In the genomic region with DNA sequence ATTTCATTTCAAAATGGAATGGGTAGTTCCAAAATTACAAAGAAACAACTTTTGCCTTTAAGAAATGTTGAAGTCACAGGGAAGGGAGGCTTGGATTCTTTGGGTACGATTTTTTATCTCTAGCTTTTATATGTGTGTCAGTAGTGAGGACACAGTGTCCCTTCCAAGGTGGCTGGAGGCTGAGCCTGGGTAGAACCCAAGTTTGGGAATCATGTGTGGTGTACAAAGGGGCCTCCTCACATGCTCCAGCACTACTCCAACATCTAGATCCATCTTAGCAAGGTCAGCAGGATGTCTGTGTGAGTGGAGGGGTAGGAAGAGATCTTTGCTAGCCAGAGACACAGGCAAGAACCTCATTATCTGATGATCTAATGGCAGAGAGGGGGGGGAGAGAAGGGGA, we compare ENCODE assay signal across 15 mouse cellular contexts.
DNase-seq lines count a peak whose midpoint lies in the region; ATAC-seq lines count a peak whose summit lies in the region.
"Had no signal": no experiment of that assay in that cellular context is flagged by ENCODE, and none has a peak within 500 bp of the region (broad histone marks: within the 10 kb centered on the region; RNA-seq: fewer than 3 reads in every experiment).

No protein-coding gene starts in this region.

- H3K4me1 ChIP-seq in heart, embryonic 11.5 days (ENCODE audit: control insufficient read depth, insufficient read depth, low read length), result no peaks in the 10 kb centered on the region
- H3K4me1 ChIP-seq in limb, embryonic 13.5 days, result peaks cover 8% of the 10 kb centered on the region; the same call in 1 of the 2 replicates
- H3K4me1 ChIP-seq in limb, embryonic 10.5 days, result peaks cover 5% of the 10 kb centered on the region
- H3K4me1 ChIP-seq in heart, embryonic 13.5 days, result peaks cover 16% of the 10 kb centered on the region
- H3K4me1 ChIP-seq: hindbrain, embryonic 10.5 days; midbrain, embryonic 10.5 days had no signal

- H3K4me3 ChIP-seq in heart, embryonic 11.5 days (ENCODE audit: low read depth, low read length), result no peak overlapping the region
- no peak overlapping the region for H3K4me3 ChIP-seq in limb, embryonic 13.5 days
- no peak overlapping the region for H3K4me3 ChIP-seq in limb, embryonic 10.5 days
- no peak overlapping the region for H3K4me3 ChIP-seq in heart, embryonic 13.5 days
- H3K4me3 ChIP-seq: erythroblast, embryonic 14.5 days; hindbrain, embryonic 10.5 days; midbrain, embryonic 10.5 days had no signal

- H3K4me2 ChIP-seq in heart, embryonic 11.5 days, result no peak overlapping the region
- no peak overlapping the region for H3K4me2 ChIP-seq in limb, embryonic 13.5 days (replicated peaks)
- no peak overlapping the region for H3K4me2 ChIP-seq in heart, embryonic 13.5 days

- DNase-seq in heart, adult 18-20 months, result peak; percentile 45 to 68
- no peak for DNase-seq in limb, embryonic 10.5 days (ENCODE audit: low spot score)
- DNase-seq in lung, postnatal 36 days, result peak; percentile 9
- no peak for DNase-seq in left cerebral cortex, adult 18-20 months (ENCODE audit: low spot score in 2 of 2)
- DNase-seq in cerebellum, adult 18-20 months, result no peak
- DNase-seq: cerebellum, adult 8-10 months; forebrain, postnatal 0 days; left cerebral cortex, postnatal 4 days had no signal

- no peak overlapping the region for H3K27ac ChIP-seq in heart, embryonic 11.5 days (ENCODE audit: low read depth, low read length)
- peak overlapping the region; percentile 44; the same call in 1 of the 2 replicates for H3K27ac ChIP-seq in limb, embryonic 13.5 days
- H3K27ac ChIP-seq in limb, embryonic 10.5 days, result no peak overlapping the region
- 0 out of 2 replicates have a peak overlapping the region, but pooled peaks have one; percentile 24 for H3K27ac ChIP-seq in heart, embryonic 13.5 days (replicated peaks)
- H3K27ac ChIP-seq: hindbrain, embryonic 10.5 days; liver, embryonic 14.5 days; midbrain, embryonic 10.5 days had no signal

- 52% methylated on average over 1 of the region's 1 CpGs for WGBS in heart, embryonic 11.5 days (ENCODE audit: insufficient replicate concordance)
- WGBS in limb, embryonic 13.5 days, result 71% methylated on average over 1 of the region's 1 CpGs
- 74% methylated on average over 1 of the region's 1 CpGs for WGBS in limb, embryonic 10.5 days
- 58% methylated on average over 1 of the region's 1 CpGs for WGBS in heart, embryonic 13.5 days

- H3K9ac ChIP-seq in heart, embryonic 11.5 days (ENCODE audit: low read depth, low read length), result no peak overlapping the region
- H3K9ac ChIP-seq in limb, embryonic 13.5 days, result no peak overlapping the region
- no peak overlapping the region for H3K9ac ChIP-seq in heart, embryonic 13.5 days
- H3K9ac ChIP-seq: forebrain, postnatal 0 days; liver, embryonic 14.5 days had no signal

- no peaks in the 10 kb centered on the region for H3K36me3 ChIP-seq in heart, embryonic 11.5 days (ENCODE audit: control insufficient read depth, insufficient read depth, low read length)
- no peaks in the 10 kb centered on the region for H3K36me3 ChIP-seq in limb, embryonic 13.5 days
- H3K36me3 ChIP-seq in limb, embryonic 10.5 days, result no peaks in the 10 kb centered on the region
- no peaks in the 10 kb centered on the region for H3K36me3 ChIP-seq in heart, embryonic 13.5 days
- H3K36me3 ChIP-seq: hindbrain, embryonic 10.5 days; midbrain, embryonic 10.5 days had no signal

- no peak for ATAC-seq in heart, embryonic 11.5 days (replicated peaks; ENCODE audit: insufficient number of reproducible peaks, low FRiP score, low TSS enrichment)
- no peak for ATAC-seq in limb, embryonic 13.5 days (ENCODE audit: low FRiP score, low read depth)
- ATAC-seq in heart, embryonic 13.5 days (ENCODE audit: extremely low read depth, insufficient number of reproducible peaks, low FRiP score, low TSS enrichment), result no peak
- ATAC-seq: forebrain, postnatal 0 days had no signal

- no peaks in the 10 kb centered on the region for H3K9me3 ChIP-seq in heart, embryonic 11.5 days (replicated peaks; ENCODE audit: control insufficient read depth, low read length)
- no peaks in the 10 kb centered on the region for H3K9me3 ChIP-seq in limb, embryonic 13.5 days
- no peaks in the 10 kb centered on the region for H3K9me3 ChIP-seq in limb, embryonic 10.5 days (replicated peaks)
- H3K9me3 ChIP-seq in heart, embryonic 13.5 days, result no peaks in the 10 kb centered on the region
- H3K9me3 ChIP-seq: hindbrain, embryonic 10.5 days; midbrain, embryonic 10.5 days had no signal

- no peaks in the 10 kb centered on the region for H3K27me3 ChIP-seq in heart, embryonic 11.5 days (ENCODE audit: control insufficient read depth, insufficient read depth, low read length)
- H3K27me3 ChIP-seq in limb, embryonic 13.5 days, result no peaks in the 10 kb centered on the region
- H3K27me3 ChIP-seq in limb, embryonic 10.5 days (ENCODE audit: low read depth, poor library complexity, severe bottlenecking), result no peaks in the 10 kb centered on the region
- H3K27me3 ChIP-seq in heart, embryonic 13.5 days (replicated peaks), result no peaks in the 10 kb centered on the region; the same call in 1 of the 2 replicates

Comparison
In these comparisons a context has a peak if more than half of its experiments do, and no peak if none do; other contexts are left out.
1. H3K27ac ChIP-seq: peak in limb, embryonic 13.5 days (single experiment) and heart, embryonic 13.5 days (single experiment); none in heart, embryonic 11.5 days (single experiment) and limb, embryonic 10.5 days (single experiment).
2. DNase-seq: peak in heart, adult 18-20 months (2 of 2) and lung, postnatal 36 days (single experiment); none in limb, embryonic 10.5 days (single experiment), left cerebral cortex, adult 18-20 months (0 of 2) and cerebellum, adult 18-20 months (0 of 2).